Comparison of ENCODE assay signal across 11 mouse cellular contexts in genomic region chr5:128617621-128618020, GRCm38 (mm10). TPM values are rescaled to one million over a fixed set of nuclear protein-coding genes. Genes with fewer than 3 reads are reported as not detected.
DNase-seq lines count a peak whose midpoint lies in the region; ATAC-seq lines count a peak whose summit lies in the region.
"Had no signal": no experiment of that assay in that cellular context is flagged by ENCODE, and none has a peak within 500 bp of the region (broad histone marks: within the 10 kb centered on the region; RNA-seq: fewer than 3 reads in every experiment).

No protein-coding gene starts in this region.

- no peaks in the 10 kb centered on the region for H3K9me3 ChIP-seq in embryonic facial prominence, embryonic 13.5 days
- no peaks in the 10 kb centered on the region for H3K9me3 ChIP-seq in hindbrain, embryonic 16.5 days (ENCODE audit: control insufficient read depth, low read length)
- H3K9me3 ChIP-seq in midbrain, embryonic 16.5 days (replicated peaks; ENCODE audit: control insufficient read depth, low read length, poor library complexity, severe bottlenecking) = no peaks in the 10 kb centered on the region

- peak overlapping the region; percentile 55 for H3K27ac ChIP-seq in embryonic facial prominence, embryonic 13.5 days
- no peak overlapping the region for H3K27ac ChIP-seq in hindbrain, embryonic 16.5 days (ENCODE audit: low read depth, low read length)
- no peak overlapping the region for H3K27ac ChIP-seq in midbrain, embryonic 16.5 days (ENCODE audit: low read length)

- peak; percentile 65 for DNase-seq in layer of hippocampus, adult 9-11 months
- DNase-seq in layer of hippocampus, postnatal 25 days (ENCODE audit: extremely low spot score in 1 of 2, low spot score in 1 of 2) = no peak
- DNase-seq in cerebellum, postnatal 25 days = no peak
- DNase-seq in c-Kit-positive CD71-positive TER-119-positive erythroid progenitor cells, embryonic 14.5 days (ENCODE audit: low spot score) = no peak
- no peak for DNase-seq in layer of hippocampus, adult 8-10 months (ENCODE audit: low spot score in 2 of 2)
- DNase-seq: gastrocnemius, postnatal 10 days had no signal

- ATAC-seq in embryonic facial prominence, embryonic 13.5 days (ENCODE audit: insufficient number of reproducible peaks, insufficient read depth, low FRiP score, low TSS enrichment, low read depth) = no peak
- ATAC-seq in hindbrain, embryonic 16.5 days = no peak
- no peak for ATAC-seq in midbrain, embryonic 16.5 days

- peak overlapping the region; percentile 54 for H3K4me2 ChIP-seq in embryonic facial prominence, embryonic 13.5 days
- peak overlapping the region; percentile 38 for H3K4me2 ChIP-seq in hindbrain, embryonic 16.5 days (ENCODE audit: low read length)
- H3K4me2 ChIP-seq in midbrain, embryonic 16.5 days (ENCODE audit: low read length) = peak overlapping the region; percentile 35

- no peaks in the 10 kb centered on the region for H3K36me3 ChIP-seq in embryonic facial prominence, embryonic 13.5 days
- no peaks in the 10 kb centered on the region for H3K36me3 ChIP-seq in hindbrain, embryonic 16.5 days (ENCODE audit: control insufficient read depth, insufficient read depth, low read length)
- no peaks in the 10 kb centered on the region for H3K36me3 ChIP-seq in midbrain, embryonic 16.5 days (ENCODE audit: control insufficient read depth, insufficient read depth, low read length)
- H3K36me3 ChIP-seq: G1E had no signal

- H3K9ac ChIP-seq in embryonic facial prominence, embryonic 13.5 days = peak overlapping the region; percentile 49; the same call in 1 of the 2 replicates
- no peak overlapping the region for H3K9ac ChIP-seq in hindbrain, embryonic 16.5 days (ENCODE audit: low read depth, low read length)
- H3K9ac ChIP-seq in midbrain, embryonic 16.5 days (ENCODE audit: low read depth, low read length) = no peak overlapping the region; the same call in 1 of the 2 replicates

- peaks cover 48% of the 10 kb centered on the region for H3K4me1 ChIP-seq in embryonic facial prominence, embryonic 13.5 days
- H3K4me1 ChIP-seq in hindbrain, embryonic 16.5 days (ENCODE audit: control insufficient read depth, insufficient read depth, low read depth, low read length) = peaks cover 11% of the 10 kb centered on the region
- peaks cover 14% of the 10 kb centered on the region for H3K4me1 ChIP-seq in midbrain, embryonic 16.5 days (ENCODE audit: control insufficient read depth, insufficient read depth, low read length)

- 3% methylated on average over 9 of the region's 9 CpGs for WGBS in embryonic facial prominence, embryonic 13.5 days
- WGBS in hindbrain, embryonic 16.5 days = 11% methylated on average over 9 of the region's 9 CpGs
- 9% methylated on average over 9 of the region's 9 CpGs for WGBS in midbrain, embryonic 16.5 days

- no peaks in the 10 kb centered on the region for H3K27me3 ChIP-seq in embryonic facial prominence, embryonic 13.5 days
- peaks cover 2% of the 10 kb centered on the region; the same call in 1 of the 2 replicates for H3K27me3 ChIP-seq in hindbrain, embryonic 16.5 days (replicated peaks; ENCODE audit: control insufficient read depth, insufficient read depth, low read length)
- peaks cover 5% of the 10 kb centered on the region; the same call in 1 of the 2 replicates for H3K27me3 ChIP-seq in midbrain, embryonic 16.5 days (ENCODE audit: control insufficient read depth, insufficient read depth, low read depth, low read length)

- peak overlapping the region; percentile 7; the same call in 1 of the 2 replicates for H3K4me3 ChIP-seq in embryonic facial prominence, embryonic 13.5 days
- no peak overlapping the region for H3K4me3 ChIP-seq in hindbrain, embryonic 16.5 days (ENCODE audit: low read length)
- H3K4me3 ChIP-seq in midbrain, embryonic 16.5 days (ENCODE audit: low read depth, low read length) = no peak overlapping the region

RNA-seq across cellular contexts. Expression of gene Fzd10, which starts 17.0 kb away (rescaled TPM):
- under 1 TPM; 0.71 to 0.87 TPM for total RNA-seq in layer of hippocampus, postnatal 25 days (2021)
- polyA plus RNA-seq in embryonic facial prominence, embryonic 13.5 days (2015; fragmentation: Nextera tagmentation; extraction: Ambion mirVana) = 9.2 and 12.6 TPM in 2 replicates
- 2.9 and 3.1 TPM in 2 replicates for polyA plus RNA-seq in hindbrain, embryonic 16.5 days (2015; fragmentation: Nextera tagmentation; extraction: Ambion mirVana)
- 4.5 and 5.3 TPM in 2 replicates for polyA plus RNA-seq in midbrain, embryonic 16.5 days (2015; fragmentation: Nextera tagmentation; extraction: Ambion mirVana)
- total RNA-seq in layer of hippocampus, adult 8-10 months (2022) = under 1 TPM; 0.47 to 0.86 (median 0.67) TPM
- total RNA-seq: neutrophil, adult 5-6 weeks had no signal
- polyA plus RNA-seq: G1E had no signal
